Mouse (Mus musculus) heart, embryonic 15.5 days (tissue): ENCODE data around the gene Apbb2. TPM values are rescaled to one million over a fixed set of nuclear protein-coding genes. Genes with fewer than 3 reads are reported as not detected.

ENCODE experiments used
- ATAC-seq: fragments of 200-750 bp; cut with Nextera tagmentation; replicated peaks from 2 replicates; pipeline ENCODE4 v1.8.0; 2017; ENCODE audit warnings: low read depth, moderate TSS enrichment; ENCODE audit not compliant: insufficient number of reproducible peaks, insufficient read depth, low FRiP score
- H3K27ac ChIP-seq: fragments of 300-500 bp; sonication (generic); 2 replicates; pipeline ENCODE4 v1.5.1; 2015; ENCODE audit warnings: mild to moderate bottlenecking, inconsistent platforms
- H3K27me3 ChIP-seq: fragments of 300-500 bp; sonication (generic); 2 replicates; pipeline ENCODE4 v1.6.1; 2015; ENCODE audit warnings: inconsistent platforms
- H3K36me3 ChIP-seq: fragments of 300-500 bp; sonication (generic); 2 replicates; pipeline ENCODE4 v1.6.1; 2015; ENCODE audit warnings: mild to moderate bottlenecking, inconsistent platforms
- H3K4me1 ChIP-seq: fragments of 300-500 bp; sonication (generic); replicated peaks from 2 replicates; pipeline ENCODE4 v1.6.1; 2015; ENCODE audit warnings: inconsistent platforms
- H3K4me2 ChIP-seq: fragments of 300-500 bp; sonication (generic); 2 replicates; pipeline ENCODE4 v1.6.1; 2015; ENCODE audit warnings: inconsistent platforms, mild to moderate bottlenecking, moderate library complexity
- H3K4me3 ChIP-seq: fragments of 300-500 bp; sonication (generic); 2 replicates; pipeline ENCODE4 v1.5.1; 2015; ENCODE audit warnings: mild to moderate bottlenecking, inconsistent platforms
- H3K9ac ChIP-seq: fragments of 300-500 bp; sonication (generic); 2 replicates; pipeline ENCODE4 v1.6.1; 2015; ENCODE audit warnings: mild to moderate bottlenecking, inconsistent platforms
- H3K9me3 ChIP-seq: fragments of 300-500 bp; sonication (generic); replicated peaks from 2 replicates; pipeline ENCODE4 v1.6.1; 2016; ENCODE audit warnings: inconsistent platforms
- WGBS: fragments of 180-500 bp; shearing (Covaris S2); methylation state at CpG from one replicate; pipeline ENCODE4 v1.1.7; 2015; ENCODE audit warnings: mixed read lengths; 5-methylcytosine and 5-hydroxymethylcytosine counted together
- polyA plus RNA-seq: library from polyadenylated mRNA; unstranded; fragments of >200 nt; fragmentation: Nextera tagmentation; extraction: Ambion mirVana; gene quantifications from 2 replicates; pipeline ENCODE4 v1.2.1, GENCODE M21; 2015

Gene Apbb2
- polyA plus RNA-seq, 1 experiment from 2014 or later = 32.6 TPM

GRCm38 (mm10) chr5:66350611-66351010 lies 268.0 kb downstream of the Apbb2 start:
- no peaks in the 10 kb centered on the region; the same call in 1 of the 2 replicates for H3K36me3 ChIP-seq
- H3K4me1 ChIP-seq = peaks cover 2% of the 10 kb centered on the region; the same call in 1 of the 2 replicates
- WGBS = 71% methylated on average over 6 of the region's 6 CpGs
- no peaks in the 10 kb centered on the region for H3K27me3 ChIP-seq
- H3K9ac ChIP-seq = no peak overlapping the region
- no peak overlapping the region for H3K27ac ChIP-seq
- no peak for ATAC-seq
- H3K9me3 ChIP-seq = no peaks in the 10 kb centered on the region
- H3K4me2 ChIP-seq = no peak overlapping the region
- no peak overlapping the region for H3K4me3 ChIP-seq

- H3K27ac ChIP-seq = no peak overlapping the region
- no peak overlapping the region for H3K9ac ChIP-seq
- no peaks in the 10 kb centered on the region for H3K36me3 ChIP-seq
- no peaks in the 10 kb centered on the region for H3K9me3 ChIP-seq
- peaks cover 7% of the 10 kb centered on the region for H3K4me1 ChIP-seq
- no peak overlapping the region for H3K4me3 ChIP-seq
- no peak overlapping the region for H3K4me2 ChIP-seq
- no peaks in the 10 kb centered on the region for H3K27me3 ChIP-seq
- 75% methylated on average over 6 of the region's 6 CpGs for WGBS
- no peak for ATAC-seq
These were observed 270.2 kb downstream of the Apbb2 start for GRCm38 (mm10) chr5:66348421-66348820.

DNA sequence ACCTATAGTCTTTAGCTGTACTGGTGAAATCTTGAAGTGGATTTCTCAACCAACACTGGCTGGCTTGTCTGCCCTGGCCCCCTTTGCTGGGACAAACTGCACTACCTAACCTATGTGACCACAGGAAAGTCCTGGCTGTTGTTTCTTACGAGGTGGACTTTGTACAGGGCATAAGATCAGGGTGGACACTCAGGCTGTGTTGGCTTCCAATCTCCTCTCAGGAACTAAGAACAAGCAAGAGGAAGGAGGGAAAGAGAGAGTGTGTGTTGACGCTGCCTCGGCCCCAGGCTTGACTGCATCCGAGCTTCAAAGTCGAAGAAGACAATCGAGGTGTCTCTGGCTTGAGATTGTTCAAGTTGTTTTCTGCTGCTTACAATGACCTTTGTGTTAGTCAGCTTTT lies 271.8 kb downstream of the Apbb2 start:
- H3K27ac ChIP-seq = no peak overlapping the region
- no peak for ATAC-seq
- no peak overlapping the region for H3K4me3 ChIP-seq
- peaks cover 5% of the 10 kb centered on the region for H3K4me1 ChIP-seq
- no peaks in the 10 kb centered on the region for H3K27me3 ChIP-seq
- H3K9ac ChIP-seq = no peak overlapping the region
- H3K36me3 ChIP-seq = no peaks in the 10 kb centered on the region
- 86% methylated on average over 6 of the region's 6 CpGs for WGBS
- H3K9me3 ChIP-seq = no peaks in the 10 kb centered on the region
- H3K4me2 ChIP-seq = no peak overlapping the region

GRCm38 (mm10) chr5:66345140-66345539 lies 273.4 kb downstream of the Apbb2 start:
- Histone ChIP-seq H3K4me2 (no peak overlapping the region), H3K9me3 (no peaks in the 10 kb centered on the region), H3K27me3 (no peaks in the 10 kb centered on the region), H3K4me1 (peaks cover 5% of the 10 kb centered on the region; the same call in 1 of the 2 replicates), H3K4me3 (no peak overlapping the region), H3K36me3 (no peaks in the 10 kb centered on the region), H3K9ac (no peak overlapping the region), H3K27ac (no peak overlapping the region)
- WGBS = 50% methylated on average over 3 of the region's 3 CpGs
- no peak for ATAC-seq

- Histone ChIP-seq H3K36me3 (no peaks in the 10 kb centered on the region), H3K27me3 (no peaks in the 10 kb centered on the region), H3K4me2 (no peak overlapping the region), H3K9ac (no peak overlapping the region), H3K27ac (no peak overlapping the region), H3K9me3 (no peaks in the 10 kb centered on the region), H3K4me1 (peaks cover 5% of the 10 kb centered on the region; the same call in 1 of the 2 replicates), H3K4me3 (no peak overlapping the region)
- ATAC-seq = no peak
- WGBS = 50% methylated on average over 2 of the region's 2 CpGs
These were observed 274.4 kb downstream of the Apbb2 start for GRCm38 (mm10) chr5:66344182-66344581.

DNA sequence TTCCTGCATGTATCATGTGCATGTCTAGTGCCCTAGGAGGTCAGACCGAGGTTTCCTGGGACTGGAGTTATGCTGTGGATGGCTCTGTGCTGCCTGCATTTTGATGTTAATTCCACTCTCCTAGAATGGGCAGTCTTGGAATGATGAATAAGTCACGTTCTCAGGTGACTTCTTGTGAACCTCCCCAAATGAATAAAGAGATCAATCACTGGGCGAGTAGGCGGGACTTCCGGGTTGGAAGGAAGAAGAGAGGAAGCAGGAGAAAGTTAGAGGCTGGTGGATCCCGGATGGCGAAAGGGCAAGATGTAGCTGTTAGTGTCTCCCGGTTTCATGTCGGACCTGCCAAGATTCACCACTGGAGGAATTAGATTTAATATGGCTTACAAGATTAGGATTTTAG lies 276.3 kb downstream of the Apbb2 start:
- 71% methylated on average over 9 of the region's 9 CpGs for WGBS

GRCm38 (mm10) chr5:66341848-66342247 lies 276.7 kb downstream of the Apbb2 start:
- Histone ChIP-seq H3K27ac (no peak overlapping the region), H3K4me3 (no peak overlapping the region), H3K27me3 (no peaks in the 10 kb centered on the region), H3K4me2 (no peak overlapping the region), H3K9me3 (no peaks in the 10 kb centered on the region), H3K36me3 (no peaks in the 10 kb centered on the region), H3K9ac (no peak overlapping the region), H3K4me1 (peaks cover 25% of the 10 kb centered on the region)
- ATAC-seq = no peak
- 63% methylated on average over 10 of the region's 10 CpGs for WGBS

More for the DNA sequence above, 276.3 kb downstream of the Apbb2 start:
- H3K4me1 ChIP-seq = peaks cover 22% of the 10 kb centered on the region
- no peak overlapping the region for H3K4me3 ChIP-seq
- H3K9ac ChIP-seq = no peak overlapping the region
- ATAC-seq = no peak
- H3K9me3 ChIP-seq = no peaks in the 10 kb centered on the region
- no peak overlapping the region for H3K4me2 ChIP-seq
- H3K36me3 ChIP-seq = no peaks in the 10 kb centered on the region
- H3K27me3 ChIP-seq = no peaks in the 10 kb centered on the region
- H3K27ac ChIP-seq = no peak overlapping the region

DNA sequence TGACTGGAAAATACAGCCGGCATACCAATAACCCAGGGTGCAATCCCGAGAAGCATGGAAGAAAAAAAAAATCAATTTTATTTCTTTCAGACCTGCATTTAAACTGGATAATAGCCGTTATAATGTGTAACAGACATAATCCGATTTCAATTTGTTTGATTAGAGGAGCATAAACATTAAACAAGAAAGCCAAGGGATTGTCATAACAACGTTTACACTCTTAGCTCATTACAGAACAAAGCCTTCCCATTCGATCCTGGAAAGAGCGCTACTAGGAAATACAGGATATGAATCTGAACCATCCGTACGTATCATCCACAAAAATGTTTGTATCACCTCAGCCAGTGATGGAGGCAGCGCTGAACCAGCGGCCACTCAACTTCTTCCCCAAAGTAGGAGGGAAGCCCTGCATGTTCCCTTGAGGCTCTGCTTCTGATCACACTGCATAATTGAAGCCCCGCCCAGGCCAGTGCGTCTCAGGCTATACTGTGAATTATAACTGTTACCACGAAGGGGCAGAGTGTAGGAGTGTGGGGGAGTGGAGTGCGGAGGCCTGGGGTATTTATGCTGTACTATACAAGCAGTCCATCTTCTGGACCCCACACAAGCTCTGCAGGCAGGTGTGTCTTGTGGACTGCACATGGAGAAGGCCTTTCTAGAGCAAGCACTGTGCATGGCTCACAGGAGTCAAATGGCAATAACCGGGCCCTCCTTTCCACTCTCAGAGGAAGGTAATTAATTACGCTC lies 278.1 kb downstream of the Apbb2 start:
- H3K27ac ChIP-seq = no peak overlapping the region
- peaks cover 25% of the 10 kb centered on the region for H3K4me1 ChIP-seq
- 81% methylated on average over 17 of the region's 17 CpGs for WGBS
- H3K4me3 ChIP-seq = no peak overlapping the region
- H3K27me3 ChIP-seq = no peaks in the 10 kb centered on the region
- H3K4me2 ChIP-seq = no peak overlapping the region
- no peaks in the 10 kb centered on the region for H3K36me3 ChIP-seq
- H3K9ac ChIP-seq = no peak overlapping the region
- ATAC-seq = no peak
- no peaks in the 10 kb centered on the region for H3K9me3 ChIP-seq

DNA sequence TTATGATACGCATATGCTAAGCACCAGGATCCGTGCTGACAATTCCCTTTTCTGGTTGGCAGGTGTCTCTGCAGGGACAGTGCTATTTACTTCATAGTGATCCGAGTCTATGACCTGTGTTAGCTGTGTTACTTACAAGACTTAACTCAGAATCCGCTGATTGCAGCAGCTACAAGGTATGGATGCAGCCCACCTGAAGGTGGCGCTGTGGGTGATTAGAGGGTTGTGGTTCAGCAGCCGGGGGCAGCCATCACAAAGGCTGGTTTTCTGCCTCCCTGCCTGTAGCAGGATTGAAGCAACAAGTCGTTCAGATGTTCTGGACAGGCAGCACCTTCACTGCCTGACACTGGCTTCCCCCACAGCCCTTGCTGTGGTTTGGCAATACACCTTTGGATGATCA lies 280.0 kb downstream of the Apbb2 start:
- Histone ChIP-seq H3K9me3 (no peaks in the 10 kb centered on the region), H3K27ac (peak overlapping the region; percentile 81; the same call in 1 of the 2 replicates), H3K4me2 (peak overlapping the region; percentile 68), H3K27me3 (no peaks in the 10 kb centered on the region), H3K9ac (0 out of 2 replicates have a peak overlapping the region, but pooled peaks have one; percentile 16), H3K4me3 (no peak overlapping the region), H3K4me1 (peaks cover 19% of the 10 kb centered on the region), H3K36me3 (no peaks in the 10 kb centered on the region)
- no peak for ATAC-seq
- WGBS = 32% methylated on average over 7 of the region's 7 CpGs

DNA sequence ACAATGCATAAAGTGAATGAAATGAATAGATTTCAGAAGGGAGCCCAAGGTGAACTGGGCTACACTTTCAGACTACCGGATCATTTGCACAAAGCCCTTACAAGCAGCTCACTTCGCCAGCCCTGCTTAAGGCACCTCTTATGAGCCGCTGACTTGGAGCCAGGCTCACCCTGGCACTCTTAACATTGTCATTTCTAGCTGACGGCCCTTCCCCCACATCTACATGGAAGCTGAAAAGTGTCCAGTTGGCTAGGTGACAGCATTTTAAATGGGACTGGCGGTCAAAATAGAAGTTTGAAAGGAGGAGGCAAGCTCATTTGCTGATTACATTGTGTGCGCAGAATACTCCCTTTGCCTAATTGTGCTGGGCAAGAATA lies 280.6 kb downstream of the Apbb2 start:
- 17% methylated on average over 6 of the region's 6 CpGs for WGBS
- peak overlapping the region; percentile 81 for H3K27ac ChIP-seq
- peak; percentile 85 for ATAC-seq

DNA sequence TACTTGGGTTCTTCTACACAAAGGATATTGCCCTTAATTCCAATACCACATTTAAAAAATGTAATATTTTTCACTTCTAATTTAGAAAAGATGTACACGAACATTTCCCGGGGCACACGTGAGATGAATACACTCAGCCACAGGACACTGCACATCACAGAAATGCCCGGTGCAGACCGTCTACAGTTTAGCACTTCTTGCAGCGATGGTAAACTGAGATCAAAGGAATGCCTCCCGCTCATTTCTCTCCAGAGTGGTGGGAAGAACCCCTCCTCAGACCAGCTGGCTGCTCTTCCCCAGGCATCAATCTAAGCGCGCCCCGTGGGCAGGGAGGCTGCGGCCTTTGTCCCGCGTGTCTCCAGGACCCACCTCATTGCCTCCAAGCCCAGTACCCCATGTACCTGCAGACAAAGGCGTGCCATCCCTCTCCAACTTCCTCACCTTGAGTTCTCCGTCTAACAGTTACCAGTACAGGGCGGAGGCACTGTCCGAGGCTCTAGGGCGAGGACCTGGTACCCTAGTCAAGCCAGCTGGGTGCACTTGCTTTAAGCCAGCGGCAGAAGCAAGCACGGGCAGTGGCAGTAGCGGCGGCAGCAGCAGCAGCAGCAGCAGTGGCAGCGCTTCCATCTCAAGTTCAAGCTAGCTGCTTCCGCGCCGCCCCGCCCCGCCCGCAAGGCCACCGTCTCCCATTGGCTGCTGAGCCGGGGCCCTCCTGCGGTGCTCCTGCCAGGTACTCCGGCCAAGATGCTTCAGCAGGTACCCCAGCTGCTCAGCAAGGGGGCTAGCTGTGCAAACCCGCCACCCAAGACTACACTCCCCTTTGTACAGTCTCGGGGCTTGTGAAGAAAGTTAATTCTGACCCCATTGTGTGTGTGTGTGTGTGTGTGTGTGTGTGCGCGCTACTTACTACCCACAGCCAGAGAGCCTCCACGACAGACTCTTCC lies 281.3 kb downstream of the Apbb2 start:
- Histone ChIP-seq H3K27ac (peak overlapping the region; percentile 81), H3K4me1 (peaks cover 19% of the 10 kb centered on the region), H3K9me3 (no peaks in the 10 kb centered on the region), H3K9ac (peak overlapping the region; percentile 32), H3K36me3 (no peaks in the 10 kb centered on the region), H3K4me3 (peak overlapping the region; percentile 54), H3K4me2 (peak overlapping the region; percentile 68), H3K27me3 (no peaks in the 10 kb centered on the region)
- ATAC-seq = peak; percentile 82
- WGBS = 6% methylated on average over 37 of the region's 38 CpGs

More for the DNA sequence above, 280.6 kb downstream of the Apbb2 start:
- H3K9me3 ChIP-seq = no peaks in the 10 kb centered on the region
- peak overlapping the region; percentile 54 for H3K4me3 ChIP-seq
- H3K27me3 ChIP-seq = no peaks in the 10 kb centered on the region
- peak overlapping the region; percentile 68 for H3K4me2 ChIP-seq
- no peaks in the 10 kb centered on the region for H3K36me3 ChIP-seq
- peaks cover 19% of the 10 kb centered on the region for H3K4me1 ChIP-seq
- H3K9ac ChIP-seq = peak overlapping the region; percentile 32
